Mouse (Mus musculus) forelimb bud, embryonic 11.5 days (tissue): ENCODE measurements around the gene Gpam.
"Not testable (repeated sequence)": the region's sequence is repeated elsewhere in the genome, so short reads cannot be mapped to it uniquely, and the experiment has no call there.

Experiments used
- DNase-seq: peaks from one replicate; pipeline ENCODE4 v3.0.0-alpha.2; 2012; ENCODE audit warnings: low read depth, low spot score

Gpam gene

GRCm38 (mm10) chr19:55127072-55127718 is at the start of gene Gpam:
Gpam (minus strand) TSS chr19:55127238.
- DNase-seq, result no peak

- DNase-seq, result no peak
Observed at GRCm38 (mm10) chr19:55171585-55171984, 44.5 kb upstream of the Gpam start.

GRCm38 (mm10) chr19:55170399-55170798 is 43.4 kb upstream of the Gpam start:
- DNase-seq, result no peak

- DNase-seq, result not testable (repeated sequence)
Observed at GRCm38 (mm10) chr19:55169236-55169729, 42.2 kb upstream of the Gpam start.

GRCm38 (mm10) chr19:55168360-55168759 is 41.3 kb upstream of the Gpam start:
- no peak for DNase-seq

GRCm38 (mm10) chr19:55167741-55168140 is 40.7 kb upstream of the Gpam start:
- no peak for DNase-seq

- no peak for DNase-seq
Observed at GRCm38 (mm10) chr19:55166741-55167140, 39.7 kb upstream of the Gpam start.

GRCm38 (mm10) chr19:55165954-55166353 is 38.9 kb upstream of the Gpam start:
- no peak for DNase-seq

- no peak for DNase-seq
Observed at GRCm38 (mm10) chr19:55165183-55165865, 38.3 kb upstream of the Gpam start.

- no peak for DNase-seq
Observed at GRCm38 (mm10) chr19:55164162-55164561, 37.1 kb upstream of the Gpam start.

- no peak for DNase-seq
Observed at GRCm38 (mm10) chr19:55162271-55162670, 35.2 kb upstream of the Gpam start.

- DNase-seq, result no peak
Observed at GRCm38 (mm10) chr19:55159826-55160225, 32.8 kb upstream of the Gpam start.

GRCm38 (mm10) chr19:55158606-55159005 is 31.6 kb upstream of the Gpam start:
- no peak for DNase-seq

- no peak for DNase-seq
Observed at GRCm38 (mm10) chr19:55157029-55157428, 30.0 kb upstream of the Gpam start.

- DNase-seq, result no peak
Observed at GRCm38 (mm10) chr19:55152983-55153382, 25.9 kb upstream of the Gpam start.

- not testable (repeated sequence) for DNase-seq
Observed at GRCm38 (mm10) chr19:55152274-55152673, 25.2 kb upstream of the Gpam start.

GRCm38 (mm10) chr19:55149646-55150045 is 22.6 kb upstream of the Gpam start:
- DNase-seq, result peak; percentile 49

GRCm38 (mm10) chr19:55148109-55148508 is 21.1 kb upstream of the Gpam start:
- DNase-seq, result no peak

- no peak for DNase-seq
Observed at GRCm38 (mm10) chr19:55147568-55147967, 20.5 kb upstream of the Gpam start.

GRCm38 (mm10) chr19:55145136-55145535 is 18.1 kb upstream of the Gpam start:
- DNase-seq, result no peak

GRCm38 (mm10) chr19:55144691-55145090 is 17.7 kb upstream of the Gpam start:
- no peak for DNase-seq

GRCm38 (mm10) chr19:55143391-55144300 is 16.6 kb upstream of the Gpam start:
- no peak for DNase-seq
